Mouse (Mus musculus) embryonic facial prominence, embryonic 11.5 days (tissue): Measurements from ENCODE around the gene Smg8. TPM values are rescaled to one million over a fixed set of nuclear protein-coding genes. Genes with fewer than 3 reads are reported as not detected.

Source experiments
- ATAC-seq: fragments of 200-750 bp; cut with Nextera tagmentation; replicated peaks from 2 replicates; pipeline ENCODE4 v1.8.0; 2017; ENCODE audit warnings: low read depth; ENCODE audit not compliant: insufficient number of reproducible peaks, low FRiP score, low TSS enrichment
- DNase-seq: peaks from one replicate; pipeline ENCODE4 v3.0.0-alpha.2; 2015; ENCODE audit warnings: low spot score
- H3K27ac ChIP-seq: fragments of 300-500 bp; sonication (generic); replicated peaks from 2 replicates; pipeline ENCODE4 v1.5.1; 2014; ENCODE audit warnings: mild to moderate bottlenecking, low read depth, low read length, control low read depth
- H3K27me3 ChIP-seq: fragments of 300-500 bp; sonication (generic); 2 replicates; pipeline ENCODE4 v1.6.1; 2014; ENCODE audit warnings: mild to moderate bottlenecking, low read length, moderate library complexity, mixed read lengths; ENCODE audit not compliant: control insufficient read depth, insufficient read depth
- H3K36me3 ChIP-seq: fragments of 300-500 bp; sonication (generic); replicated peaks from 2 replicates; pipeline ENCODE4 v1.6.1; 2014; ENCODE audit warnings: low read depth, mild to moderate bottlenecking, low read length, moderate library complexity, mixed read lengths; ENCODE audit not compliant: control insufficient read depth, insufficient read depth
- H3K4me1 ChIP-seq: fragments of 300-500 bp; sonication (generic); 2 replicates; pipeline ENCODE4 v1.6.1; 2014; ENCODE audit warnings: low read length, mixed read lengths; ENCODE audit not compliant: control insufficient read depth, insufficient read depth
- H3K4me2 ChIP-seq: fragments of 300-500 bp; sonication (generic); 2 replicates; pipeline ENCODE4 v1.6.1; 2014; ENCODE audit warnings: low read depth, mild to moderate bottlenecking, control low read depth, low read length, moderate library complexity
- H3K4me3 ChIP-seq: fragments of 300-500 bp; sonication (generic); 2 replicates; pipeline ENCODE4 v1.5.1; 2014; ENCODE audit warnings: low read depth, low read length, control low read depth
- H3K9ac ChIP-seq: fragments of 300-500 bp; sonication (generic); replicated peaks from 2 replicates; pipeline ENCODE4 v1.6.1; 2014; ENCODE audit warnings: mild to moderate bottlenecking, control low read depth, low read length
- H3K9me3 ChIP-seq: fragments of 300-500 bp; sonication (generic); replicated peaks from 2 replicates; pipeline ENCODE4 v1.6.1; 2016; ENCODE audit warnings: mild to moderate bottlenecking, low read length, inconsistent platforms, mixed read lengths; ENCODE audit not compliant: control insufficient read depth
- WGBS: fragments of 180-500 bp; shearing (Covaris S2); extraction: QIAGEN DNeasy Blood & Tissue Kit; methylation state at CpG from one replicate; pipeline ENCODE4 v1.1.7; 2014; 5-methylcytosine and 5-hydroxymethylcytosine counted together
- polyA plus RNA-seq: library from polyadenylated mRNA; unstranded; fragments of >200 nt; fragmentation: Nextera tagmentation; extraction: Ambion mirVana; gene quantifications from 2 replicates; pipeline ENCODE4 v1.2.1, GENCODE M21; 2014

Smg8 gene
- polyA plus RNA-seq, 1 experiment from 2014 or later: 36.5 TPM

DNA sequence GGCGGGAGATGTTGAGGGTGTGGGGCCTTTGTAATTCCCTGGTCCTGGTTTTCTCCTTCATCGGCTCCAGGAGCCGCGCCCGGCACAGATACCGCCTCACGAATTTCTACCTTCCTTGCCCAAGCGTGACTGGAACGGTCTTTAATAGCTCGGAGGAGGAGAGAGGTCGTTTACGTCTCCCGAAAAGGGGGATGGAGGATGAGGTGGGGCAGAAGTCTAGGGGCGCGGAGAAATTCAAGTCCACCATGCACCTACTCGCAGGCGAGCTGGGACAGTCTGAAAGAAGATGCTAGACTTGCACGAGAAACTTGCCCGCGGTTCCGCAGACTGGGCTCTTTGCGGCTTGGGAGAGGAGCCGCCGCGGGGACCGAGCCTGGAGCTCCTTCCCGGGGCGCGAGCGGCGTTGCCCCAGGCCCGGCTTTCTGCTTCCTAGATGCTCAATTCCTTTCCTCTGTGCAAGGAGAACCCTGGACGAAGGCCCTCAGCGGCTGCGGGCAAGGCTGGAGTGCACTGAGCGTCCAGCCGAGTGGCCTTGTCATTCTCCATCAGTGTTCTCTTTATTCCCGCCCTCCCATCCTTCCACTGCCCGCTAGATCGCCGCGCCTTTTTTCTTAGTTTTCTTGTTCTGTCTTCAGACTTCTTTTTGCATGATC is 23.1 kb upstream of the Smg8 start:
- peak; percentile 69 for DNase-seq
- H3K4me3 ChIP-seq: peak overlapping the region; percentile 98
- H3K36me3 ChIP-seq: no peaks in the 10 kb centered on the region
- H3K9ac ChIP-seq: peak overlapping the region; percentile 100
- no peaks in the 10 kb centered on the region for H3K9me3 ChIP-seq
- H3K27me3 ChIP-seq: no peaks in the 10 kb centered on the region
- under 1% methylated on average over 42 of the region's 42 CpGs for WGBS
- no peaks in the 10 kb centered on the region for H3K4me1 ChIP-seq
- H3K27ac ChIP-seq: peak overlapping the region; percentile 97
- H3K4me2 ChIP-seq: peak overlapping the region; percentile 22
- no peak for ATAC-seq

DNA sequence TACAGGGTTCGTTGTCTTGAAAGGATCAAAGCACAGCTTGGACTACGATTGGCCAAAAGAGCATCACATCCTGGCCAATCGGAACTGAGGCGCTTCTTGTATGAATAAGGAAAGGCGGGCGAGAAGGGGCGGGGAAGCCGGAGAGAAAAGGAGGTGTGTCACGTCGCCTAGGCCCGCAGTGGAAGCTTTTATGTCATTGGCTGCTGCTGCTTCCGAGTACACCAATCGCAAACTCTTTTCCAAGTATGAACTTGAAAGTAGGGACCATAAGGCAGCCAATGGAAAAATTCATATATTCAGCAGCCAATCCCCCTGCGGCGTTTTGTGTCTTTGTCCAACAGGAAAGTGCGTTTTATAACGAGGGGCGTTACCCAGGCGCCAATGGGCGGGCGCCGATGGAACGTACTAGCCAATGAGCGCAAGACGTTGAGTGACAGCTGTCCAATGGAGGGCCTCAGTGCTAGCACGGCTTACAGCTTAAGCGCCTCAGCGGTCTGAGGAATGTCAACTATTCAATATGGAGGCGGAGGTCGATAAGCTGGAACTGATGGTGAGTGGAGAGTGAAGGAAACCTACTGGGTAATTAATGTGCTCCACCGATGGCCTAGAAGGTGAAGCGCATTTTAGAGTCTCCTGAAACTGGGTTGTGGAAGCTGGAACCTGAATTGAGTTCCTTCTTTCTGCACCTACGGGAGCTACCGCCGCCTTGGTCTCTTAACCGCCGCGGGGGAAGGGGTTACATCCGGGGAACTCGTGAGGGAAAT is 22.4 kb upstream of the Smg8 start, which contains the start of gene Ska2:
Ska2 (plus strand) TSS at position 480 of the 764 bp plus-strand sequence.
- no peaks in the 10 kb centered on the region; the same call in 1 of the 2 replicates for H3K36me3 ChIP-seq
- DNase-seq (peak; percentile 100), ATAC-seq (peak; percentile 99)
- peak within 1 kb of the TSS; percentile 31 for H3K4me2 ChIP-seq
- no peaks in the 10 kb centered on the region for H3K9me3 ChIP-seq
- H3K4me1 ChIP-seq: no peaks in the 10 kb centered on the region
- H3K9ac ChIP-seq: peak within 1 kb of the TSS; percentile 100
- H3K4me3 ChIP-seq: peak within 1 kb of the TSS; percentile 98
- H3K27me3 ChIP-seq: no peaks in the 10 kb centered on the region
- WGBS: under 1% methylated on average over 40 of the region's 40 CpGs
- peak within 1 kb of the TSS; percentile 97 for H3K27ac ChIP-seq

DNA sequence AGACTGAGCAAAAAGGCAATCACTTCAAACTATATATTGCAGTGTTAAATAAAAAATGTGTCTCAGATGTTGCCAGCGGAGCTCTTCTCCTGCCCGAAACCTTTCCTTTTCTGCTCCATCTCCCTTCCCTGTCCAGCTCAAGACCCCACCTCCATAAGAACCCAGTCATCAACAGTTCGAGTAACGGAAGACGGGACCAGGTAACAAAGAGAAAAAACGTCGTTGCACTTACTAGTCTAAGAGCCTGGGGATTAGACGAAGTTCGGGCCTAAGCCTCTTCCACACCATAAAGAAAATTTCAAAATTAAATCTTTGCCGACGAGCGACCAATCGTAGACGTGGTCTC is 21.8 kb upstream of the Smg8 start, which contains the start of gene Prr11:
Prr11 (minus strand) TSS at position 300 of the 346 bp plus-strand sequence.
- Histone ChIP-seq H3K4me3 (peak within 1 kb of the TSS; percentile 98), H3K27me3 (no peaks in the 10 kb centered on the region), H3K9ac (peak within 1 kb of the TSS; percentile 100), H3K9me3 (no peaks in the 10 kb centered on the region), H3K36me3 (no peaks in the 10 kb centered on the region; the same call in 1 of the 2 replicates), H3K4me2 (peak within 1 kb of the TSS; percentile 31), H3K4me1 (no peaks in the 10 kb centered on the region), H3K27ac (peak within 1 kb of the TSS; percentile 97)
- WGBS: 0% methylated on average over 14 of the region's 14 CpGs
- no peak for DNase-seq
- no peak for ATAC-seq

DNA sequence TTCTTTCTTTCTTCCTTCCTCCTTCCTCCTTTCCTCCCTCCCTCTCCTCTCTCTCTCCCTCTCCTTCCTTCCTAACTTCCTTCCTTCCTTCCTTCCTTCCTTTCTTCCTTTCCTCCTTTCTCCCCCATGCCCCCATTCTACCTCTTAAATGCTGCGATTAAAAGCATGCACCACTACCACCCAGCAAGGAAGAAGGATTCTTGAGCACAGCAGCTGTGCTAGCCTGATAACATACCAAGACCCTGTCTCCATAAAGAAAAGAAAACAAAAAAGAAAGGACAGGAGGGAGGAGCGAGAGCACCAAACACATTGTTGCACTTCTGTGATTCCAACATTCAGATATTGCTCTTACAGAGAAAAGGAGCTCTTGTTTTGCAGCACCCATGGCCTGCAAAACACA is 568 bp upstream of the Smg8 start:
- Histone ChIP-seq H3K27me3 (no peaks in the 10 kb centered on the region), H3K9ac (peak overlapping the region; percentile 69; the same call in 1 of the 2 replicates), H3K4me3 (peak overlapping the region; percentile 64), H3K9me3 (no peaks in the 10 kb centered on the region), H3K36me3 (peaks cover 6% of the 10 kb centered on the region), H3K4me2 (peak overlapping the region; percentile 5; the same call in 1 of the 2 replicates), H3K27ac (no peak overlapping the region), H3K4me1 (no peaks in the 10 kb centered on the region; the same call in none of the 2 replicates)
- WGBS: 86% methylated on average over 2 of the region's 2 CpGs
- DNase-seq: no peak
- ATAC-seq: no peak

DNA sequence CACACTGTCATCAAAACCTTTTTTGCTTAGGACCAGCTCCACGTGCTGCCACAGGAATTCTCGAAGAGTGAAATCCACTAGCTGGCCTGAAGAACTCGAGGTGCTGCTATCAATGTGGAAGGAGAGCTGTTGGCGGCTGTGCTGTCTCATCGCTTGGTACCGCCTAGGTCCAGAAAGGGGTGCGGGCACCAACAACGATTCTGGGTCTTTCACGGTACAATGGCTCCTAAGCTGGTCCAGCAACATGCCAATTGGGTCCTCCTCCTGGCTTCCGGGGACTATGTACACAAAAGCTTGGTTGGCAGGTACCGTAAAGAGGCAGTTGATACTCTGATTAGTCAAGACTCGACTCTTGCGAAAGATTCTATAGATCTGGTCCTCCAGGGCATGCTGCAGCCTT is 1.1 kb downstream of the Smg8 start:
- ATAC-seq: no peak
- Histone ChIP-seq H3K36me3 (no peaks in the 10 kb centered on the region; the same call in none of the 2 replicates), H3K9ac (no peak overlapping the region; the same call in 1 of the 2 replicates)

DNA sequence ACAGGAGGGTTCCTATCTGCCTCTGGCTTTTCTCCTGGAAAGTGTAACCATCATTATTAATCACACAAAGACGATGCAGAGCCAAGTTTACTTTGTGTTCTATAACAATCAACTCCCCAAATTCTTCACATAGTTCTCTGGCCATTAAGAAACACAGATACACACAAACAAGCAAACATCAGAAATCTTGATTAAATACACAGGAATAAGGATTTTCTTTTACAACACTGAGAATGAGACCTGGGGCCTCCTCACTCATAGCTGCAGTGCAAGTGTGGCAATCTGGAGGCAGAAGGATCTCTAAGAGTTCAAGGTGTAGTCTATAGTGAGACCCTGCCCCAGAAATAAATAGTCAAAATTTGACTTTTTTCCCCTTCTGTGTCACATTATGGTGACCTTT is 2.9 kb downstream of the Smg8 start:
- Histone ChIP-seq H3K9ac (no peak overlapping the region), H3K27ac (no peak overlapping the region), H3K4me1 (no peaks in the 10 kb centered on the region; the same call in none of the 2 replicates), H3K9me3 (no peaks in the 10 kb centered on the region), H3K4me2 (no peak overlapping the region), H3K4me3 (no peak overlapping the region), H3K27me3 (no peaks in the 10 kb centered on the region), H3K36me3 (peaks cover 4% of the 10 kb centered on the region)
- DNase-seq: no peak
- ATAC-seq: no peak
- 86% methylated on average over 1 of the region's 1 CpGs for WGBS

More for the DNA sequence above, 1.1 kb downstream of the Smg8 start:
- Histone ChIP-seq H3K4me1 (no peaks in the 10 kb centered on the region; the same call in none of the 2 replicates), H3K4me2 (peak overlapping the region; percentile 68), H3K9me3 (no peaks in the 10 kb centered on the region), H3K27me3 (no peaks in the 10 kb centered on the region), H3K27ac (no peak overlapping the region), H3K4me3 (peak overlapping the region; percentile 64)
- DNase-seq: no peak
- 92% methylated on average over 13 of the region's 13 CpGs for whole genome bisulfite sequencing

DNA sequence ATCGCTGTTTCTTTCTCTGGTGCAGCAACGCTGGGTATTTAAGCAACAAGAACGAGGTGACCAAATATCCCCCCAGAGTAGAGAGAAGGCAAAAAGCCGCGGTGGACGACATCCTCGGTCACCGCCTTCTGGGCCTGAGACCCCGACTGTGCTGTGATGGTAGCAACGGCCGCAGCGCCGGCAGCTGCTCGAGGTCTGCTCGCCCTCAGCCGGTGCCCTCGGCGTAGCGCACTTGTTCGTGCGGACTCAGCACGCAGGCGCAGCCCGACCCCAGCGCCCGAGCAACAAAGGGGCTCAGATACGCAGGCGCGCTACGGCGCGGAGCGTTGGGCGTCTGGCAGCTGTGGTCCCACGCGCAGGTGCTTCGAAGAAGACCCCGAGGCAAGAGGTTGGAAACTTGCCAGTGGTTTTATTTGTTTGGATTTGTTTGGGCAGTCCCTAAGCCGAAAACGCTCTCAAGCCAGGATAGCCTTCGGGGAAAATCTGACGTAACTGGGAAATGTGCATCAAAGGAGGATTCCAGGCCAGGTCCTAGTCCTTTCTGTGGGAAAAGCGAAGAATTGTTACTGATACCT is 12.6 kb downstream of the Smg8 start, which contains the start of gene Gdpd1:
Gdpd1 (minus strand) TSS at position 197 of the 575 bp plus-strand sequence.
- H3K27ac ChIP-seq: peak within 1 kb of the TSS; percentile 60; the same call in 1 of the 2 replicates
- WGBS: 1% methylated on average over 43 of the region's 43 CpGs
- peak within 1 kb of the TSS; percentile 86 for H3K4me2 ChIP-seq
- peak; percentile 95 for DNase-seq
- ATAC-seq: peak; percentile 94
- no peaks in the 10 kb centered on the region for H3K4me1 ChIP-seq
- H3K9me3 ChIP-seq: no peaks in the 10 kb centered on the region
- peak within 1 kb of the TSS; percentile 65 for H3K4me3 ChIP-seq
- H3K36me3 ChIP-seq: no peaks in the 10 kb centered on the region
- H3K27me3 ChIP-seq: no peaks in the 10 kb centered on the region
- H3K9ac ChIP-seq: peak within 1 kb of the TSS; percentile 72
